Mouse (Mus musculus) CD4-positive, CD25-positive, alpha-beta regulatory T cell, adult 9 weeks (primary cell): Measurements from ENCODE around the gene Kcnip4. TPM values are rescaled to one million over a fixed set of nuclear protein-coding genes. Genes with fewer than 3 reads are reported as not detected.

Experiments used
- polyA plus RNA-seq: library from polyadenylated mRNA; unstranded; fragments of 100-300 nt; shearing (Covaris generic); gene quantifications from one replicate; pipeline ENCODE4 v1.2.1, GENCODE M21; 2017

The Kcnip4 gene
- polyA plus RNA-seq = 1.3 TPM

DNA sequence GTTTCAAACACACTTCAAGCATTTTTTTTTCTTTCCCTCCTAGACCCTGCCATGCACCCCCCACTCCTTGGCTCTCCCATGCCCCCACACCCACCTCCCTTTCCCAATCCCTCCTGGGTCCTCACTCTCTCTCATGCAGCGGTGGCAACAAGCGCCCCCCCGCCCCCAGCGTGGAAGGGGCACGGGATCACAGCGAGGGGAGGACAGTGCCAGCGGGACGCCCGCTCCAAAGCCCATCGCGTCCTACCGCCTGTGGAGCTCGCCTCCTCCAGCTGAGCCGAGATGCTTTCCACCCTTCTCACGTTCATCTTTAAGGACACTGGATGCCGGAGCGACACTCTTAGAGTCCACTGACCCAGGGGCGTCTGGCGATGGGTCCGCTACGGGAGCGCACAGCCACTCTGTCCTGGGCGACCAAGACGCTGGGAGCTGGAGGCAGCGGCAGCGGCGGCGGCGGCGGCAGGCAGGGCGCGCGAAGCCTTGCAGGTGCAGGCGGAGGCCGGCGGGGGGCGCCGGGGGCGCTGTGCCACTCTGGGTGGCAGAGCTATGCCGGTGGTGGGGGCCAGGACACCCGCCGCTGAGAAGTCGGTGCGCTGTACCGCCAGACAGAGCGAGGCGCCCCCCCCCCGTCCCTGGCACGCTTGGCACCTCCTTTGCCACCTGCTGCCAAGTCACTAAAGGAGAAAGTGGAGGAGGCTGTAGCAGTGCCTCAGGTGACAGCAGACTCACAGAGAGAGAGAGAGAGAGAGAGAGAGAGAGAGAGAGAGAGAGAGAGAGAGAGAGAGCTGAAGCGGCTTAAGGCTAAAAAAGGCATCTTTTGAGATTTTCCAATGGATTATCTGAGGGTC lies at the start of gene Kcnip4:
Gene Kcnip4 (minus strand): TSS at position 514 of the 848 bp plus-strand sequence.

